Mouse (Mus musculus) embryonic fibroblast, embryonic 13.5 days (primary cell): ENCODE data around the gene Spryd4.

Source experiments
- CTCF ChIP-seq: IDR thresholded peaks from 2 replicates; pipeline ENCODE4 v1.5.1; 2011; ENCODE audit warnings: mild to moderate bottlenecking, control low read depth, low read length, moderate library complexity, borderline replicate concordance; ENCODE audit not compliant: insufficient read depth
- POLR2A ChIP-seq: IDR thresholded peaks from 2 replicates; pipeline ENCODE4 v1.6.1; 2011; ENCODE audit warnings: low read depth, mild to moderate bottlenecking, control low read depth, low read length, moderate library complexity

GRCm38 (mm10) chr10:128209311-128210009 is 2.1 kb downstream of the Spryd4 start:
- no peak for TF ChIP-seq CTCF
- TF ChIP-seq POLR2A, result no peak
